Mouse (Mus musculus): ENCODE measurements around the gene Ctxn2. TPM values are rescaled to one million over a fixed set of nuclear protein-coding genes. Genes with fewer than 3 reads are reported as not detected.

Gene Ctxn2
- total RNA-seq, 2 experiments from 2014 or later = not detected

DNA sequence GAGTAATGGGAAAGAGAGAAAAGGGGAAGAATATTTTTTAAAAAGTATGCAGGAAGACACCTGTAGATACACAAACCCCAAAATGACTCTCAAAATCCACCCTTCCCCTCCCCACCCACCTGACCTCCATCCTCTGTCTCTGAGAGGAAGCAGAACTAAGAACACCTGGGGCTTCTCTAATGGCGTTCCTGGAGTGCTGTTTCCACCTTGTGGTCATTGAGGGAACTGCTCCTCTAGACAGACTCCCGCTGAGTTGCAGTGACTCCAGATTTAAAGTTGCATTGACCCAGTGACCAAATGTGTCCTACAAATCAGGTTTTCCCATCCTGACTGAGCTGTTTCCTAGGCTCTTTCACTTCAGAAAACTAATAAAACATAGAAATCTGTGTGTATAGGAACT is 52.7 kb downstream of the Ctxn2 start:
- peak; percentile 79 for ATAC-seq (replicated peaks; ENCODE audit: poor library complexity, severe bottlenecking)

DNA sequence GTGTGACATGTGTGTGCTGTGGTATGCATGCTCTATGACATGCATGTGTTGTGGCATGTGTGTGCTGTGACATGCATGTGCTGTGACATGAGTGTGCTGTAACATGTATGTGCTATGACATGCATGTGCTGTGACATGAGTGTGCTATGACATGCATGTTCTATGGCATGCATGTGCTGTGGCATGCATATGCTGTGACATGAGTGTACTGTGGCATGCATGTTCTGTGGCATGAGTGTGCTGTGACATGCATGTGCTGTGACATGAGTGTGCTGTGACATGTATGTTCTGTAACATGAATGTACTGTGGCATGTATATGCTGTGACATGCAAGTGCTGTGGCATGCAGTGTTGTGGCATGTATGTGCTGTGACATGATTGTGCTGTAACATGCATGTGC is 56.4 kb downstream of the Ctxn2 start:
- no peak for ATAC-seq (replicated peaks; ENCODE audit: poor library complexity, severe bottlenecking)

DNA sequence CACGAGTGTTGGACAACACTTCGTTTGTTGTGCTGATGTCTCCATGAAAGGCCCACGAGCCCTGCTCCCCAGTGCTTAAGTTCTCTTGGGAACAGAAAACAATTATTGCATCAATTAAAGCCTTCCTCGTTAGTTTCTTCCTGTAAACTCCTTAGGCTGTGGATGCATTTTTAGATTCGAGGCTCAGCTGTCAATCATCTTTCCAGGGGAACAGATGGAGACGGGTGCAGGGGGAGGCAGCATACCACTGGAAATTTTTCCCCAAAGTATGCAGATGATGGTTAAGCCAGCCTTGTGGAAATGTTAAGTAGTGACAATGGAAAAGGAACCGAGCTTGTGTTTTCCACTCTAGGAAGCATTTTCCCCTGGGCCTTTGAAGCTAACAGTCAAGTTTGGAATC is 60.3 kb downstream of the Ctxn2 start:
- no peak for ATAC-seq (replicated peaks; ENCODE audit: poor library complexity, severe bottlenecking)

Other genes starting within 250 kb of the Ctxn2 start
- gene Slc24a5, start 68.6 kb upstream of the Ctxn2 start, total RNA-seq (2014; fragmentation: Nextera tagmentation) = not detected in 2 replicates
- gene Slc24a5, start 68.6 kb upstream of the Ctxn2 start, total RNA-seq (2017) = 0.10 and 0.39 TPM in 2 replicates
- 14.4 and 22.0 TPM in 2 replicates for gene Myef2, start 13.0 kb upstream of the Ctxn2 start, total RNA-seq (2014; fragmentation: Nextera tagmentation)
- gene Myef2, start 13.0 kb upstream of the Ctxn2 start, total RNA-seq (2017) = 30.2 and 43.0 TPM in 2 replicates
- gene Slc12a1, start 15.8 kb downstream of the Ctxn2 start, total RNA-seq (2014; fragmentation: Nextera tagmentation) = not detected in 2 replicates
- not detected in 2 replicates for gene Slc12a1, start 15.8 kb downstream of the Ctxn2 start, total RNA-seq (2017)
- 295 and 300 TPM in 2 replicates for gene Dut, start 110.5 kb downstream of the Ctxn2 start, total RNA-seq (2014; fragmentation: Nextera tagmentation)
- 188 and 215 TPM in 2 replicates for gene Dut, start 110.5 kb downstream of the Ctxn2 start, total RNA-seq (2017)

All from granulocyte monocyte progenitor cell, adult 5-6 weeks (primary cell).